Mouse (Mus musculus) brain, embryonic 14.5 days (tissue): ENCODE data around the gene Myom3. TPM values are rescaled to one million over a fixed set of nuclear protein-coding genes. Genes with fewer than 3 reads are reported as not detected.

Experiments
- DNase-seq: peaks from one replicate; pipeline ENCODE4 v3.0.0-alpha.2; 2011; ENCODE audit warnings: low read depth
- CTCF ChIP-seq: fragments of 200-500 bp; IDR thresholded peaks from 2 replicates; pipeline ENCODE4 v1.5.1; 2012; ENCODE audit warnings: inconsistent platforms, mild to moderate bottlenecking, moderate library complexity, borderline replicate concordance; ENCODE audit not compliant: insufficient read depth, insufficient read length; ENCODE audit errors: extremely low read depth
- POLR2A ChIP-seq: fragments of 200-500 bp; IDR thresholded peaks from 2 replicates; pipeline ENCODE4 v1.6.1; 2012; ENCODE audit warnings: mild to moderate bottlenecking, inconsistent platforms, borderline replicate concordance; ENCODE audit not compliant: poor library complexity, insufficient read depth, insufficient read length, severe bottlenecking; ENCODE audit errors: extremely low read depth
- polyA plus RNA-seq: library from polyadenylated mRNA; depleted of rRNA; stranded (reverse); fragments of >200 nt; gene quantifications from 2 replicates; pipeline ENCODE4 v1.2.3, GENCODE M21; 2012

The Myom3 gene
- polyA plus RNA-seq, 1 experiment, result 0.15 TPM

- TF ChIP-seq CTCF (peak; percentile 49; the same call in 1 of the 2 replicates), POLR2A (no peak)
- DNase-seq, result peak; percentile 62
These were observed 63.8 kb downstream of the Myom3 start for GRCm38 (mm10) chr4:135823298-135823697.

GRCm38 (mm10) chr4:135824254-135824653 is 64.7 kb downstream of the Myom3 start:
- TF ChIP-seq POLR2A (no peak), CTCF (no peak)
- peak; percentile 38 for DNase-seq

GRCm38 (mm10) chr4:135828491-135828890 is 69.0 kb downstream of the Myom3 start:
- peak; percentile 89 for DNase-seq
- no peak for TF ChIP-seq POLR2A
- no peak for TF ChIP-seq CTCF

- peak; percentile 12 for DNase-seq
- TF ChIP-seq CTCF (no peak), POLR2A (no peak)
These were observed 72.6 kb downstream of the Myom3 start for GRCm38 (mm10) chr4:135832070-135832469.

GRCm38 (mm10) chr4:135833301-135834123 is 74.0 kb downstream of the Myom3 start:
- no peak for TF ChIP-seq CTCF
- peak; percentile 91 for DNase-seq

GRCm38 (mm10) chr4:135834124-135834717 is 74.7 kb downstream of the Myom3 start:
- DNase-seq, result no peak
- TF ChIP-seq POLR2A, result no peak
- no peak for TF ChIP-seq CTCF

GRCm38 (mm10) chr4:135838925-135839292 is 79.4 kb downstream of the Myom3 start:
- TF ChIP-seq POLR2A, result no peak
- no peak for TF ChIP-seq CTCF
- no peak for DNase-seq

GRCm38 (mm10) chr4:135839293-135840011 is 79.9 kb downstream of the Myom3 start:
- TF ChIP-seq CTCF, result no peak
- TF ChIP-seq POLR2A, result no peak
- DNase-seq, result no peak

GRCm38 (mm10) chr4:135844400-135844799 is 84.9 kb downstream of the Myom3 start:
- no peak for TF ChIP-seq POLR2A
- TF ChIP-seq CTCF, result no peak
- DNase-seq, result no peak

GRCm38 (mm10) chr4:135847581-135847980 is 88.1 kb downstream of the Myom3 start:
- DNase-seq, result no peak
- TF ChIP-seq CTCF (no peak), POLR2A (no peak)

GRCm38 (mm10) chr4:135850411-135851095 is 91.0 kb downstream of the Myom3 start:
- DNase-seq, result peak; percentile 94
- TF ChIP-seq POLR2A (no peak), CTCF (no peak)
